Mouse (Mus musculus) olfactory bulb, adult 2 months (tissue): ENCODE results near the gene Tnfrsf9.

ENCODE experiments used
- CTCF ChIP-seq: fragments of 200-500 bp; IDR thresholded peaks from 2 replicates; pipeline ENCODE4 v1.5.1; 2012; ENCODE audit warnings: low read depth, mild to moderate bottlenecking, low read length, moderate library complexity; ENCODE audit not compliant: insufficient read depth
- POLR2A ChIP-seq: fragments of 200-500 bp; IDR thresholded peaks from 2 replicates; pipeline ENCODE4 v1.6.1; 2012; ENCODE audit warnings: mild to moderate bottlenecking, low read depth, low read length, moderate library complexity; ENCODE audit not compliant: insufficient read depth

- TF ChIP-seq CTCF = no peak
- TF ChIP-seq POLR2A = no peak
Measured at GRCm38 (mm10) chr4:150868161-150868560, 46.2 kb upstream of the Tnfrsf9 start.
